Mouse (Mus musculus): ENCODE results near the gene Btg1. TPM values are rescaled to one million over a fixed set of nuclear protein-coding genes. Genes with fewer than 3 reads are reported as not detected.

The Btg1 gene
- polyA plus RNA-seq, 1 experiment from 2014 or later = 36.6 TPM

- Histone ChIP-seq H3K4me3 (ENCODE audit: low read depth, low read length) (peak overlapping the region; percentile 75), H3K4me2 (peak overlapping the region; percentile 63), H3K27me3 (ENCODE audit: control insufficient read depth, insufficient read depth, low read length) (no peaks in the 10 kb centered on the region), H3K9ac (ENCODE audit: low read depth, low read length) (peak overlapping the region; percentile 100), H3K9me3 (replicated peaks; ENCODE audit: control insufficient read depth, low read length) (no peaks in the 10 kb centered on the region), H3K4me1 (ENCODE audit: control insufficient read depth, insufficient read depth, low read length) (peaks cover 19% of the 10 kb centered on the region), H3K36me3 (ENCODE audit: control insufficient read depth, insufficient read depth, low read length) (peaks cover 3% of the 10 kb centered on the region; the same call in 1 of the 2 replicates), H3K27ac (ENCODE audit: low read depth, low read length) (peak overlapping the region; percentile 95)
- no peak for ATAC-seq (replicated peaks; ENCODE audit: insufficient number of reproducible peaks, low FRiP score, low TSS enrichment)
- under 1% methylated on average over 29 of the region's 29 CpGs for WGBS (ENCODE audit: insufficient replicate concordance)
Measured at GRCm38 (mm10) chr10:96617951-96618575, 1.3 kb downstream of the Btg1 start.

GRCm38 (mm10) chr10:96619951-96620889, 3.4 kb downstream of the Btg1 start:
- H3K4me1 ChIP-seq (ENCODE audit: control insufficient read depth, insufficient read depth, low read length) = peaks cover 16% of the 10 kb centered on the region
- H3K36me3 ChIP-seq (ENCODE audit: control insufficient read depth, insufficient read depth, low read length) = peaks cover 3% of the 10 kb centered on the region; the same call in 1 of the 2 replicates
- ATAC-seq (replicated peaks; ENCODE audit: insufficient number of reproducible peaks, low FRiP score, low TSS enrichment) = no peak

GRCm38 (mm10) chr10:96620890-96621271, 4.1 kb downstream of the Btg1 start:
- peak overlapping the region; percentile 51 for H3K4me3 ChIP-seq (ENCODE audit: low read depth, low read length)
- no peak overlapping the region for H3K27ac ChIP-seq (ENCODE audit: low read depth, low read length)
- peak overlapping the region; percentile 49 for H3K9ac ChIP-seq (ENCODE audit: low read depth, low read length)
- peak overlapping the region; percentile 76 for H3K4me2 ChIP-seq
- no peak for ATAC-seq (replicated peaks; ENCODE audit: insufficient number of reproducible peaks, low FRiP score, low TSS enrichment)
- peaks cover 3% of the 10 kb centered on the region; the same call in 1 of the 2 replicates for H3K36me3 ChIP-seq (ENCODE audit: control insufficient read depth, insufficient read depth, low read length)
- no peaks in the 10 kb centered on the region for H3K27me3 ChIP-seq (ENCODE audit: control insufficient read depth, insufficient read depth, low read length)
- WGBS (ENCODE audit: insufficient replicate concordance) = 42% methylated on average over 4 of the region's 4 CpGs
- H3K9me3 ChIP-seq (replicated peaks; ENCODE audit: control insufficient read depth, low read length) = no peaks in the 10 kb centered on the region
- H3K4me1 ChIP-seq (ENCODE audit: control insufficient read depth, insufficient read depth, low read length) = peaks cover 21% of the 10 kb centered on the region

More at GRCm38 (mm10) chr10:96619951-96620889, 3.4 kb downstream of the Btg1 start:
- H3K9ac ChIP-seq (ENCODE audit: low read depth, low read length) = peak overlapping the region; percentile 56
- H3K27ac ChIP-seq (ENCODE audit: low read depth, low read length) = no peak overlapping the region
- H3K4me3 ChIP-seq (ENCODE audit: low read depth, low read length) = peak overlapping the region; percentile 51
- H3K4me2 ChIP-seq = peak overlapping the region; percentile 76
- H3K27me3 ChIP-seq (ENCODE audit: control insufficient read depth, insufficient read depth, low read length) = no peaks in the 10 kb centered on the region
- 63% methylated on average over 8 of the region's 8 CpGs for WGBS (ENCODE audit: insufficient replicate concordance)
- no peaks in the 10 kb centered on the region for H3K9me3 ChIP-seq (replicated peaks; ENCODE audit: control insufficient read depth, low read length)

DNA sequence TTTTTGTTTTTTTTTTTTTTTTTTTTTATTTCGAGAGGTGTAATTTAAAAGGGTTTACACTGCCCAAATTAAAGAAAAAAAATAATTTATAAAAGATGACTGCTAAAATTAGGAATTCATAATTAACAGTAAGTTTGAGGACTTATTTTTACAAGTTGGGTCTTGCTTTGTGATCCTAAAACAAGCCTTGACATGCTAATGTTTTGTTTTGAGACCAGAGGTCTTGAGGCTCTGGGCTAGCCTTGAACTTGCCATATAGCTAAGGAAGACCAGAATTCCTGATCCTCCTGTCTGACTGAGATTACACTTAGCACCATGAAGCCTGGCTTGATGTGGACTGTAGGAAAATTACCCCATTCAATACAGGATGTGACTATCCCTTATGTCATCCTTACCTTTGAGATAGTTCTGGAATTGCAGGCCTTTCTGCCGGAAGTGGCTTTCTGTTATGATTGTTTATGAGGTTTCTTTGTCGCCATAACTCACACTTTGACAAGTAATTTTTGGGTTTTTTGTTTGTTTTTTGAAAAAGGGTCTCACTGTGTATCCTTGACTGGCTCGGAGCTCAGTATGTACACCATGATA, 4.6 kb downstream of the Btg1 start:
- Histone ChIP-seq H3K36me3 (ENCODE audit: control insufficient read depth, insufficient read depth, low read length) (peaks cover 3% of the 10 kb centered on the region; the same call in 1 of the 2 replicates), H3K9ac (ENCODE audit: low read depth, low read length) (no peak overlapping the region), H3K27ac (ENCODE audit: low read depth, low read length) (no peak overlapping the region), H3K4me3 (ENCODE audit: low read depth, low read length) (peak overlapping the region; percentile 51), H3K27me3 (ENCODE audit: control insufficient read depth, insufficient read depth, low read length) (no peaks in the 10 kb centered on the region), H3K9me3 (replicated peaks; ENCODE audit: control insufficient read depth, low read length) (no peaks in the 10 kb centered on the region), H3K4me1 (ENCODE audit: control insufficient read depth, insufficient read depth, low read length) (peaks cover 21% of the 10 kb centered on the region), H3K4me2 (peak overlapping the region; percentile 56)
- 78% methylated on average over 4 of the region's 4 CpGs for WGBS (ENCODE audit: insufficient replicate concordance)
- no peak for ATAC-seq (replicated peaks; ENCODE audit: insufficient number of reproducible peaks, low FRiP score, low TSS enrichment)

DNA sequence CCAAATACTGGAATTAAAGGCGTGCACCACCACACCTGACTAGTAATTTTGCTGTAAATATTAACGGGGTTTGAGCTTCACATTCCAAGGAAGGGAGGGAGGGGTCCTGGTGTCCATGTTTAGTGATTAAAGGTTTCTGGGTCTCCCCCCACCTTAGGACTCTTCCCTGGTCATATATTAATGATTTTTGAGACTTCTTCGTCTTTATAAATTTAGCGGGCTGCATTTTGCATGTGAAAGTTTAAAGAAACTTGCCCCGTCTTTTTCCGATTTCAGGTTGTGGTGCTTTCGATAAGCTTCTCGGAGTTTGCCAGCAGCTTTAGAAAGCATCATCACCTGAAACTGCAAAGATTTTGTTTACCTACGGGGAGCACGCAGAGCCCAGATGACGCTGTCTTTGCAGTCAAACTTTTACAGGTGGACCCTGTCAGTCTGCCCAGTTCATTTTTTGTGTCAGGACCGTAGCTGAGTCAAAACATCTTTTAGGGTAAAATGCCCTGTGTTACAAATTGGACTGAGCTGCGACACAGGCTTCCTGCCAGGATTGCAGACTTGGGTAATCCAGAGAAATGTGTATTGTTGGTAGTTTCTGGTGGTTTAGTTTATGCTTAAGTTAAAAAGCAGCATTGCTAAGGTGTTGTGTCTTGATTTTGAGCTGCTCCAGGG, 5.3 kb downstream of the Btg1 start:
- H3K9ac ChIP-seq (ENCODE audit: low read depth, low read length) = no peak overlapping the region
- H3K4me1 ChIP-seq (ENCODE audit: control insufficient read depth, insufficient read depth, low read length) = peaks cover 21% of the 10 kb centered on the region
- H3K27ac ChIP-seq (ENCODE audit: low read depth, low read length) = no peak overlapping the region
- peaks cover 3% of the 10 kb centered on the region; the same call in 1 of the 2 replicates for H3K36me3 ChIP-seq (ENCODE audit: control insufficient read depth, insufficient read depth, low read length)
- H3K9me3 ChIP-seq (replicated peaks; ENCODE audit: control insufficient read depth, low read length) = no peaks in the 10 kb centered on the region
- 0 out of 2 replicates have a peak overlapping the region, but pooled peaks have one; percentile 16 for H3K4me3 ChIP-seq (ENCODE audit: low read depth, low read length)
- no peaks in the 10 kb centered on the region for H3K27me3 ChIP-seq (ENCODE audit: control insufficient read depth, insufficient read depth, low read length)
- peak overlapping the region; percentile 56 for H3K4me2 ChIP-seq
- 84% methylated on average over 13 of the region's 13 CpGs for WGBS (ENCODE audit: insufficient replicate concordance)
- no peak for ATAC-seq (replicated peaks; ENCODE audit: insufficient number of reproducible peaks, low FRiP score, low TSS enrichment)

GRCm38 (mm10) chr10:96622761-96623632, 6.2 kb downstream of the Btg1 start:
- Histone ChIP-seq H3K27me3 (ENCODE audit: control insufficient read depth, insufficient read depth, low read length) (no peaks in the 10 kb centered on the region), H3K4me1 (ENCODE audit: control insufficient read depth, insufficient read depth, low read length) (peaks cover 21% of the 10 kb centered on the region), H3K27ac (ENCODE audit: low read depth, low read length) (no peak overlapping the region), H3K9me3 (replicated peaks; ENCODE audit: control insufficient read depth, low read length) (no peaks in the 10 kb centered on the region), H3K9ac (ENCODE audit: low read depth, low read length) (no peak overlapping the region), H3K4me3 (ENCODE audit: low read depth, low read length) (no peak overlapping the region), H3K36me3 (ENCODE audit: control insufficient read depth, insufficient read depth, low read length) (peaks cover 3% of the 10 kb centered on the region; the same call in 1 of the 2 replicates), H3K4me2 (no peak overlapping the region)
- no peak for ATAC-seq (replicated peaks; ENCODE audit: insufficient number of reproducible peaks, low FRiP score, low TSS enrichment)
- 87% methylated on average over 6 of the region's 6 CpGs for WGBS (ENCODE audit: insufficient replicate concordance)

DNA sequence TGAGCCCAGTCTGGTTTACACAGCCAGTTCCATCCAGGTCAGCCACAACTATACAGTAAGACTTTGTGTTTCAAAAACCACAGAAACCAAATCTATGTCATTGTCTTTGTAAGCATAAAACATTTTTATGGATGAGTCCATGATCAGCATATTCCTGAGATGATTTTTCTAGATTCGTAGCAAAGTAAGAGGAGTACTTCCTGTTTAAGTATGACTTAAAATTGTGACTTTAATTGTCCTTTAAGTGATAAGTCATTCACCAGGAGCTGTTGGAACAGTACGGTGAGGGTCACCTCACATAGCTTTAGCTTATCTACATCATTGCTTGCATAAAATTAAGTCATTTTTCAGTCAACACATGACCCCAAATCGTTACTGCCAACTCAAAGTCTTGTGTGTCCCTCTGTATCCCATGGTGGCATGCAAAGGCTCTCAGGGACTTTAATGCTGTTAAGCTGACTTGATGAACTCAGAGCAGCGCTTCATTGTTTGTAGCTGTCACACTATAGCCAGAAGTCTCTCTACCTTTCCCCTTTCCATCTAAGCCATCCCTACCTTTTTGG, 6.9 kb downstream of the Btg1 start:
- peaks cover 21% of the 10 kb centered on the region for H3K4me1 ChIP-seq (ENCODE audit: control insufficient read depth, insufficient read depth, low read length)
- H3K9ac ChIP-seq (ENCODE audit: low read depth, low read length) = no peak overlapping the region
- no peak overlapping the region for H3K4me3 ChIP-seq (ENCODE audit: low read depth, low read length)
- WGBS (ENCODE audit: insufficient replicate concordance) = 88% methylated on average over 4 of the region's 4 CpGs
- H3K36me3 ChIP-seq (ENCODE audit: control insufficient read depth, insufficient read depth, low read length) = peaks cover 3% of the 10 kb centered on the region; the same call in 1 of the 2 replicates
- no peaks in the 10 kb centered on the region for H3K27me3 ChIP-seq (ENCODE audit: control insufficient read depth, insufficient read depth, low read length)
- ATAC-seq (replicated peaks; ENCODE audit: insufficient number of reproducible peaks, low FRiP score, low TSS enrichment) = no peak
- H3K9me3 ChIP-seq (replicated peaks; ENCODE audit: control insufficient read depth, low read length) = no peaks in the 10 kb centered on the region
- H3K4me2 ChIP-seq = no peak overlapping the region
- no peak overlapping the region for H3K27ac ChIP-seq (ENCODE audit: low read depth, low read length)

Data from heart, embryonic 11.5 days (tissue).